Mouse (Mus musculus) CH12.LX (cell line): ENCODE results near the gene Ikbip. TPM values are rescaled to one million over a fixed set of nuclear protein-coding genes. Genes with fewer than 3 reads are reported as not detected.

Source experiments
- DNase-seq: peaks from one replicate; pipeline ENCODE4 v3.0.0-alpha.2; 2013; ENCODE audit errors: extremely low read depth
- H3K27ac ChIP-seq: 2 replicates; pipeline ENCODE4 v1.5.1; 2012; ENCODE audit warnings: low read depth, mild to moderate bottlenecking, control low read depth, moderate library complexity; ENCODE audit not compliant: insufficient read depth
- H3K27me3 ChIP-seq: replicated peaks from 2 replicates; pipeline ENCODE3; 2012; ENCODE audit warnings: inconsistent platforms
- H3K36me3 ChIP-seq, 2 experiments: replicated peaks in 1 of 2; 2 replicates each; pipeline versions ENCODE3 to v1.6.1; 2012; ENCODE audit warnings: inconsistent platforms in 1 of 2, low read length in 1 of 2, mild to moderate bottlenecking in 1 of 2, mixed read lengths in 1 of 2, moderate library complexity in 1 of 2; ENCODE audit not compliant: control insufficient read depth in 1 of 2, insufficient read depth in 1 of 2
- H3K4me1 ChIP-seq, 2 experiments: 2 replicates each; pipeline ENCODE4 v1.6.1; 2012; ENCODE audit warnings: inconsistent platforms in 1 of 2, moderate library complexity in 1 of 2; ENCODE audit not compliant: insufficient read depth in 2 of 2, control insufficient read depth in 1 of 2
- H3K4me2 ChIP-seq: 2 replicates; pipeline ENCODE4 v1.6.1; 2012; ENCODE audit warnings: low read depth, mild to moderate bottlenecking, control low read depth; ENCODE audit not compliant: poor library complexity, insufficient read depth, severe bottlenecking
- H3K4me3 ChIP-seq, 3 experiments: fragments of 150-350 bp in 1 of 3; sonication (generic) in 1 of 3; replicated peaks in 1 of 3; 2 replicates each; pipeline versions ENCODE3 to v1.5.1; 2011 to 2012; ENCODE audit warnings: low read depth in 2 of 3, low read length in 2 of 3, mild to moderate bottlenecking in 2 of 3, moderate library complexity in 2 of 3, control low read depth in 1 of 3, improper control_type of control experiment in 1 of 3, inconsistent platforms in 1 of 3, mixed read lengths in 1 of 3; ENCODE audit not compliant: poor library complexity in 1 of 3
- H3K79me2 ChIP-seq: replicated peaks from 2 replicates; pipeline ENCODE4 v1.6.1; 2012; ENCODE audit warnings: mild to moderate bottlenecking, moderate library complexity; ENCODE audit not compliant: control insufficient read depth, poor library complexity, insufficient read depth, severe bottlenecking; ENCODE audit errors: extremely low read depth
- H3K9ac ChIP-seq: 2 replicates; pipeline ENCODE4 v1.6.1; 2012; ENCODE audit warnings: low read depth, mild to moderate bottlenecking, control low read depth, moderate library complexity; ENCODE audit not compliant: insufficient read depth
- H3K9me3 ChIP-seq: replicated peaks from 2 replicates; pipeline ENCODE3; 2012; ENCODE audit warnings: low read length, inconsistent platforms, mixed read lengths
- BHLHE40 ChIP-seq: IDR thresholded peaks from 2 replicates; pipeline ENCODE4 v1.6.1; 2011; ENCODE audit warnings: mild to moderate bottlenecking, low read depth, low read length, improper control_type of control experiment
- CHD1 ChIP-seq: IDR thresholded peaks from 2 replicates; pipeline ENCODE4 v1.6.1; 2012; ENCODE audit warnings: low read depth, low read length, improper control_type of control experiment, inconsistent platforms
- E2F4 ChIP-seq: IDR thresholded peaks from 2 replicates; pipeline ENCODE4 v1.6.1; 2011; ENCODE audit warnings: low read depth, low read length, improper control_type of control experiment; ENCODE audit not compliant: insufficient replicate concordance
- ELF1 ChIP-seq: IDR thresholded peaks from 2 replicates; pipeline ENCODE4 v1.6.1; 2014; ENCODE audit warnings: low read depth, mild to moderate bottlenecking, inconsistent platforms, low read length, improper control_type of control experiment
- EP300 ChIP-seq: IDR thresholded peaks from 2 replicates; pipeline ENCODE4 v1.6.1; 2011; ENCODE audit warnings: low read length, improper control_type of control experiment
- GABPA ChIP-seq: IDR thresholded peaks from 2 replicates; pipeline ENCODE4 v1.6.1; 2012; ENCODE audit warnings: low read depth, low read length, improper control_type of control experiment, inconsistent platforms; ENCODE audit not compliant: insufficient replicate concordance
- IRF4 ChIP-seq: IDR thresholded peaks from 2 replicates; pipeline ENCODE4 v1.6.1; 2014; ENCODE audit warnings: low read depth, mild to moderate bottlenecking, inconsistent platforms, low read length, improper control_type of control experiment
- JUND ChIP-seq: conservative IDR thresholded peaks from 2 replicates; pipeline ENCODE4 v1.6.1; 2011; ENCODE audit warnings: low read depth, low read length, improper control_type of control experiment
- MAFK ChIP-seq: IDR thresholded peaks from 2 replicates; pipeline ENCODE4 v1.6.1; 2011; ENCODE audit warnings: low read length, improper control_type of control experiment; ENCODE audit not compliant: insufficient replicate concordance
- MAZ ChIP-seq: IDR thresholded peaks from 2 replicates; pipeline ENCODE4 v1.6.1; 2012; ENCODE audit warnings: low read depth, mild to moderate bottlenecking, inconsistent platforms, low read length, improper control_type of control experiment, moderate library complexity
- MEF2A ChIP-seq: IDR thresholded peaks from 2 replicates; pipeline ENCODE4 v1.6.1; 2014; ENCODE audit warnings: low read depth, mild to moderate bottlenecking, inconsistent platforms, low read length, improper control_type of control experiment, borderline replicate concordance
- NRF1 ChIP-seq: IDR thresholded peaks from 2 replicates; pipeline ENCODE4 v1.6.1; 2014; ENCODE audit warnings: low read depth, mild to moderate bottlenecking, inconsistent platforms, low read length, improper control_type of control experiment, moderate library complexity
- POLR2A ChIP-seq: IDR thresholded peaks from 2 replicates; pipeline ENCODE4 v1.6.1; 2011; ENCODE audit warnings: low read depth, mild to moderate bottlenecking, improper control_type of control experiment, low read length
- RCOR1 ChIP-seq: conservative IDR thresholded peaks from 2 replicates; pipeline ENCODE4 v1.6.1; 2012; ENCODE audit warnings: low read depth, mild to moderate bottlenecking, inconsistent platforms, low read length, improper control_type of control experiment
- SMC3 ChIP-seq: IDR thresholded peaks from 2 replicates; pipeline ENCODE4 v1.6.1; 2011; ENCODE audit warnings: low read depth, low read length, improper control_type of control experiment
- TBP ChIP-seq: conservative IDR thresholded peaks from 2 replicates; pipeline ENCODE4 v1.6.1; 2011; ENCODE audit warnings: low read depth, low read length, improper control_type of control experiment
- TCF12 ChIP-seq: IDR thresholded peaks from 2 replicates; pipeline ENCODE4 v1.6.1; 2014; ENCODE audit warnings: low read depth, mild to moderate bottlenecking, inconsistent platforms, low read length, improper control_type of control experiment
- UBTF ChIP-seq: IDR thresholded peaks from 2 replicates; pipeline ENCODE4 v1.6.1; 2012; ENCODE audit warnings: low read depth, mild to moderate bottlenecking, inconsistent platforms, low read length, improper control_type of control experiment, moderate library complexity
- ZMIZ1 ChIP-seq: IDR thresholded peaks from 2 replicates; pipeline ENCODE4 v1.6.1; 2012; ENCODE audit warnings: low read depth, mild to moderate bottlenecking, inconsistent platforms, low read length, improper control_type of control experiment
- dilution Hi-C: fragments of 300-500 bp; cut with MboI; formaldehyde crosslinking; loops from 2 replicates; pipeline ENCODE4 v1.14.3; 2020; ENCODE audit warnings: low sequenced_read_pairs; ENCODE audit not compliant: extremely low pct_unique_long_range_greater_than_20kb, extremely low pct_ligation_motif_present
- in situ Hi-C: fragments of 300-500 bp; cut with MboI; formaldehyde crosslinking; loops from 3 replicates; pipeline ENCODE4 v1.14.3; 2019; ENCODE audit warnings: low sequenced_read_pairs, low pct_ligation_motif_present, low pct_unique_long_range_greater_than_20kb, mixed read lengths
- polyA plus RNA-seq: library from polyadenylated mRNA; unstranded; fragments of >175 nt; gene quantifications from 2 replicates; pipeline ENCODE4 v1.2.1, GENCODE M21; 2012; ENCODE audit warnings: low read depth; ENCODE audit not compliant: insufficient read length
- total RNA-seq, 2 experiments: library from RNA; depleted of rRNA; stranded (reverse); fragments of 300-350 nt in 1 of 2; fragments of >200 nt in 1 of 2; gene quantifications; 2 replicates each; pipeline ENCODE4 v1.2.3; 2012 to 2014

Ikbip gene
- total and polyA plus RNA-seq, 3 experiments: 2.1 to 7.2 (median 6.0) TPM

- peaks cover 6 to 14% of the 10 kb centered on the region in 2 experiments; a peak in 3 of 4 replicates for H3K4me1 ChIP-seq
- H3K36me3 ChIP-seq: peaks cover 4% of the 10 kb centered on the region in 2 experiments
- TF ChIP-seq MAZ: no peak
- TF ChIP-seq POLR2A: no peak
- no peak for TF ChIP-seq MAFK
- TF ChIP-seq JUND: no peak
- TF ChIP-seq UBTF: no peak
- TF ChIP-seq IRF4: no peak
- TF ChIP-seq SMC3: no peak
- TF ChIP-seq BHLHE40: no peak
- TF ChIP-seq TCF12: no peak
- no peak for TF ChIP-seq ZMIZ1
- TF ChIP-seq MEF2A: no peak
- no peak for TF ChIP-seq GABPA
- no peak for TF ChIP-seq ELF1
- TF ChIP-seq E2F4: no peak
- TF ChIP-seq NRF1: no peak
- no peak for TF ChIP-seq TBP
- no peak for TF ChIP-seq EP300
- TF ChIP-seq RCOR1: no peak
- no peak for TF ChIP-seq CHD1
- TF ChIP-seq, all 38 proteins: peak for 0
- dilution Hi-C loops: no loop called here
- H3K79me2 ChIP-seq: peaks cover 18% of the 10 kb centered on the region
- in situ Hi-C loops: no loop called here
- no peak for DNase-seq
- H3K27ac ChIP-seq: no peak overlapping the region
- H3K9ac ChIP-seq: no peak overlapping the region
- H3K4me2 ChIP-seq: no peak overlapping the region
- no peak overlapping the region for H3K4me3 ChIP-seq
- H3K9me3 ChIP-seq: no peaks in the 10 kb centered on the region
- no peaks in the 10 kb centered on the region for H3K27me3 ChIP-seq
These were observed 44.0 kb downstream of the Ikbip start for GRCm38 (mm10) chr10:91126618-91127355.

GRCm38 (mm10) chr10:91127395-91127794, 44.7 kb downstream of the Ikbip start:
- no peak for TF ChIP-seq MEF2A
- TF ChIP-seq BHLHE40: no peak
- TF ChIP-seq GABPA: no peak
- TF ChIP-seq MAFK: no peak
- TF ChIP-seq JUND: no peak
- no peak for TF ChIP-seq MAZ
- no peak for TF ChIP-seq UBTF
- in situ Hi-C loops: no loop called here
- dilution Hi-C loops: no loop called here
- Histone ChIP-seq H3K79me2 (peaks cover 13% of the 10 kb centered on the region), H3K27me3 (no peaks in the 10 kb centered on the region), H3K4me1 (peaks cover 3 to 9% of the 10 kb centered on the region in 2 experiments; a peak in 3 of 4 replicates), H3K4me3 (no peak overlapping the region), H3K27ac (no peak overlapping the region), H3K9ac (no peak overlapping the region), H3K4me2 (no peak overlapping the region), H3K36me3 (no peaks in the 10 kb centered on the region), H3K9me3 (no peaks in the 10 kb centered on the region)
- DNase-seq: no peak
